Mouse (Mus musculus): Measurements from ENCODE around the gene Lrmp. TPM values are rescaled to one million over a fixed set of nuclear protein-coding genes. Genes with fewer than 3 reads are reported as not detected.

Lrmp gene
- polyA plus RNA-seq, 1 experiment, result 0.04 TPM

GRCm38 (mm10) chr6:145074461-145074860 lies 41.0 kb upstream of the Lrmp start:
- no peaks in the 10 kb centered on the region for H3K27me3 ChIP-seq (ENCODE audit: control insufficient read depth, insufficient read depth, insufficient read length)
- peak overlapping the region; percentile 81 for H3K4me2 ChIP-seq (ENCODE audit: low read depth)

DNA sequence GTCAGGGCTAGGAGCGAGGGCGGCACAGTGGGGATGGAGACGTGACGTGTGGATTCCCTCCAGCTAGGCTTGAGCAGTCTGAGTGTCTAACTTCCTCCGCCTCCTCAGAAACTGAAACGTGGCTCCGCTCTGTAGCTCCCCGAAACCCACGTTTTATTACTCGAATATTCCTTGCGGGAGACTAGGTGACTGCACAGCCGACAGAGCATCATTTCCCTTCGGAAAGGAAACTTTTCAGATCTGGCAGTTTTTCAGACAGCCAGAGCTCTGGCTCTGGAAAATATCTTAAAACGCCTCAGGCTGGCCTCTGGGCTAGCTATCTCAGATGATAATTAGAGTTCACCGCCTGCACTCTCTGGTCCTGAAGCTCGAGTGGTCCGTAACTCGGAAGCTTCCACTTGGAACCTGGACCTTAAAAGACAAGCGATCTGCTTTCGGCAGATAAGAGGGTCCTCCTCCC lies 40.3 kb upstream of the Lrmp start:
- H3K4me3 ChIP-seq, result peak overlapping the region; percentile 94
- H3K4me2 ChIP-seq (ENCODE audit: low read depth), result peak overlapping the region; percentile 81
- TF ChIP-seq CEBPB (IDR thresholded peaks at IDR 0.05; ENCODE audit: insufficient read depth, poor library complexity, severe bottlenecking) (no peak), POLR2A (IDR thresholded peaks at IDR 0.05; ENCODE audit: insufficient read length, low read depth) (peak; percentile 48)
- H3K36me3 ChIP-seq (ENCODE audit: control insufficient read depth, insufficient read depth), result no peaks in the 10 kb centered on the region
- H3K79me2 ChIP-seq (ENCODE audit: control insufficient read depth, insufficient read depth), result peaks cover 55% of the 10 kb centered on the region
- H3K27me3 ChIP-seq (ENCODE audit: control insufficient read depth, insufficient read depth, insufficient read length), result no peaks in the 10 kb centered on the region
- peak overlapping the region; percentile 40 for H3ac ChIP-seq (ENCODE audit: control insufficient read depth, insufficient read length)

More at GRCm38 (mm10) chr6:145074461-145074860, 41.0 kb upstream of the Lrmp start:
- Histone ChIP-seq H3ac (ENCODE audit: control insufficient read depth, insufficient read length) (no peak overlapping the region), H3K36me3 (ENCODE audit: control insufficient read depth, insufficient read depth) (no peaks in the 10 kb centered on the region), H3K79me2 (ENCODE audit: control insufficient read depth, insufficient read depth) (peaks cover 61% of the 10 kb centered on the region), H3K4me3 (peak overlapping the region; percentile 94)
- TF ChIP-seq SRF (IDR thresholded peaks at IDR 0.05; ENCODE audit: control insufficient read depth, insufficient read length, low read depth) (no peak), TCF12 (IDR thresholded peaks at IDR 0.05; ENCODE audit: insufficient read depth, poor library complexity, severe bottlenecking) (no peak), TCF3 (IDR thresholded peaks at IDR 0.05; ENCODE audit: insufficient read length, low read depth) (no peak), MYOG (IDR thresholded peaks at IDR 0.05; ENCODE audit: control insufficient read depth in 1 of 3, insufficient read depth in 1 of 3, insufficient read length in 2 of 3, low read depth in 2 of 3) (no peak), REST (IDR thresholded peaks at IDR 0.05; ENCODE audit: insufficient read depth, insufficient read length) (no peak), MAX (IDR thresholded peaks at IDR 0.05; ENCODE audit: low read depth) (no peak), USF1 (IDR thresholded peaks at IDR 0.05; ENCODE audit: low read depth) (no peak), POLR2AphosphoS2 (IDR thresholded peaks at IDR 0.05; ENCODE audit: insufficient read length, low read depth) (no peak), CEBPB (IDR thresholded peaks at IDR 0.05; ENCODE audit: insufficient read depth, poor library complexity, severe bottlenecking) (no peak), MYOD1 (IDR thresholded peaks at IDR 0.05; ENCODE audit: control insufficient read depth in 1 of 3, insufficient read length in 2 of 3, low read depth in 2 of 3) (no peak)

DNA sequence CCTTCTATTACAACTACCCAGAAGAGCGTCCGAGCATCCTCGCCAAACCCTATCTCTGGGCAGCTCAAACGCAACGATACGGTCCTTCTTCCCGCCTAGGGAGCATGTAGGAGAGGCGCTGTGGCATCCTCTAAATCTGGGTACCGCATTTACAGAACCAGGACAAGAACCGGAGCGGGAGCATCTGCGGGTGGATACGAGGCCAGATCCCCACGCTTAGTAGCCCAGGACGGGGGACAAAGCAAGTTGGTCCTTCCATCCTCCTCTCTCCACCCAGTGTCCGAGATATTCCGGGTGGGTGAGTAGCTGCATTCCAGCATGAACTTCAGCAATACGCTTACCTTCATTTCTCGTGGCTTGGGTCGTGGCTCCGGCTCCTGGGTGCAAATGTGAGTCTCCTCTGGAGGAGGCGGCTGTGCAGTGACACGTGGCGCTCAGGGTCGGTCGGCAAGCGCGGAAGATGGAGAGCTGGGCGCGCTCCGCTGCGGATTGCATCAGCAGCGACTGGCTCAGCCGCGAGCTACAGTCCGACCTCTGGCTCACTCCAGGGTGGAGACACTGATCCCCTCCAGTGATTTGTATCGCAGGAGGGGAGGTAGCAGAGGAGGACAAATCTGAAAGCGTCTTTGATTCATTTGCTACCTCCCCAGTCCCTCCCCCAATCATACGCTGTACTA lies 39.8 kb upstream of the Lrmp start, which contains the start of gene Bcat1:
Gene Bcat1, minus strand, starts transcription at position 637 of the 677 bp plus-strand sequence.
- Histone ChIP-seq H3K36me3 (ENCODE audit: control insufficient read depth, insufficient read depth) (no peaks in the 10 kb centered on the region), H3K79me2 (ENCODE audit: control insufficient read depth, insufficient read depth) (peaks cover 49% of the 10 kb centered on the region), H3ac (ENCODE audit: control insufficient read depth, insufficient read length) (peak within 1 kb of the TSS; percentile 40), H3K4me3 (peak within 1 kb of the TSS; percentile 94), H3K27me3 (ENCODE audit: control insufficient read depth, insufficient read depth, insufficient read length) (no peaks in the 10 kb centered on the region), H3K4me2 (ENCODE audit: low read depth) (peak within 1 kb of the TSS; percentile 81)
- TF ChIP-seq CEBPB (IDR thresholded peaks at IDR 0.05; ENCODE audit: insufficient read depth, poor library complexity, severe bottlenecking), result peak; percentile 66
- TF ChIP-seq SRF (IDR thresholded peaks at IDR 0.05; ENCODE audit: control insufficient read depth, insufficient read length, low read depth), result no peak
- no peak for TF ChIP-seq TCF3 (IDR thresholded peaks at IDR 0.05; ENCODE audit: insufficient read length, low read depth)
- TF ChIP-seq TCF12 (IDR thresholded peaks at IDR 0.05; ENCODE audit: insufficient read depth, poor library complexity, severe bottlenecking), result no peak
- no peak for TF ChIP-seq E2F4 (IDR thresholded peaks at IDR 0.05; ENCODE audit: insufficient read depth)
- TF ChIP-seq MAX (IDR thresholded peaks at IDR 0.05; ENCODE audit: low read depth), result no peak
- peak; percentile 97 for TF ChIP-seq POLR2A (IDR thresholded peaks at IDR 0.05; ENCODE audit: insufficient read length, low read depth)
- peak; percentile 19 for TF ChIP-seq USF1 (IDR thresholded peaks at IDR 0.05; ENCODE audit: low read depth)
- TF ChIP-seq MYOG (IDR thresholded peaks at IDR 0.05; ENCODE audit: control insufficient read depth in 1 of 3, insufficient read depth in 1 of 3, insufficient read length in 2 of 3, low read depth in 2 of 3), result peak in 1 of 3 experiments; percentile 38
- no peak for TF ChIP-seq MYOD1 (IDR thresholded peaks at IDR 0.05; ENCODE audit: control insufficient read depth in 1 of 3, insufficient read length in 2 of 3, low read depth in 2 of 3)
- peak; percentile 91 for TF ChIP-seq POLR2AphosphoS2 (IDR thresholded peaks at IDR 0.05; ENCODE audit: insufficient read length, low read depth)
- TF ChIP-seq REST (IDR thresholded peaks at IDR 0.05; ENCODE audit: insufficient read depth, insufficient read length), result peak; percentile 14

GRCm38 (mm10) chr6:145076286-145076685 lies 39.2 kb upstream of the Lrmp start:
- Histone ChIP-seq H3K36me3 (ENCODE audit: control insufficient read depth, insufficient read depth) (no peaks in the 10 kb centered on the region), H3K4me3 (peak overlapping the region; percentile 94), H3K4me2 (ENCODE audit: low read depth) (peak overlapping the region; percentile 81), H3K27me3 (ENCODE audit: control insufficient read depth, insufficient read depth, insufficient read length) (no peaks in the 10 kb centered on the region), H3ac (ENCODE audit: control insufficient read depth, insufficient read length) (peak overlapping the region; percentile 40), H3K79me2 (ENCODE audit: control insufficient read depth, insufficient read depth) (peaks cover 44% of the 10 kb centered on the region)
- TF ChIP-seq MAX (IDR thresholded peaks at IDR 0.05; ENCODE audit: low read depth) (no peak), MYOD1 (IDR thresholded peaks at IDR 0.05; ENCODE audit: control insufficient read depth in 1 of 3, insufficient read length in 2 of 3, low read depth in 2 of 3) (no peak), MYOG (IDR thresholded peaks at IDR 0.05; ENCODE audit: control insufficient read depth in 1 of 3, insufficient read depth in 1 of 3, insufficient read length in 2 of 3, low read depth in 2 of 3) (no peak), SRF (IDR thresholded peaks at IDR 0.05; ENCODE audit: control insufficient read depth, insufficient read length, low read depth) (no peak), CEBPB (IDR thresholded peaks at IDR 0.05; ENCODE audit: insufficient read depth, poor library complexity, severe bottlenecking) (no peak), USF1 (IDR thresholded peaks at IDR 0.05; ENCODE audit: low read depth) (no peak)
